8 mouse cellular contexts compared by ENCODE assay signal in the genomic region with DNA sequence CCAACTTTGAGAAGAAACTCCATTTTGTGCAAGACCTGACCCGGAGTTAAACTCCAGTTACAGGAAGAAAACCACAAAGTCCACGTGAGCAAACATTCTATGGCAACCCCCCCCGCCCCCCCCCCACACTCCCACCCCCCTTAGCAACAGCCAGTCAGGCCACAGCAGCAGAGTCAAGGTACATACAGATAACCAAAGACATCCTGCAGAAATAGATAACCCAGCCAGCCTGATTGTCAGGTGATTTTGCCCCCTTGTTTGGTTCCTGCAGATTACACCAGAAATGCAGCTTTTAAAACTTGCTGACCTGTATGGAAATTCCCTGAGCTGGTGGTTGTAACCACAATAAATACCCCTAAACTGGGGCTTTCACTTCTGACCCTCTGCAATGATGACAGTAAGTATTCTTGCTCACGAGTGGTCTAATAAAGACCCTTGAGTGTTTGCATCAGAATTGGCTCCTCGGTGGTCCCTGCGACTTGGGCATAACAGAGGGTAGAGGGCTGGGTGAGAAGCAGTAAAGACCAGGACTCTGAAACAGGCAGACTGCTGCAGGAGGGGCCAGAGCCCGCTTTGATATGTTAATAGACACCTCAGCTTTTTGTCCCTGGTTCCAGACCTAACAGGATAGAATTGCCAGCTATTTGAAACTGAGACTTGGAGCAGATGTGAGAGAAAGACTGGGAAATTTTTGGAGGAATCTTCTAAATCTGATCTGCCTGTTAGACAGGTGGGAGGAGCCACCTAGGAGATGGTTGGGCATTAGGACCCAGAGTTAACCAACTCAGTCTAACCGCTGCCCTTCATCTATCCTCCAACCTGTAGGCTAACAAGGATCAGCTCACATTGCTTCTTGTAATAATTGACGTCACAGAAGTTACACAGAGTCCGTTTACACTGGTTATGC. TPM values are rescaled to one million over a fixed set of nuclear protein-coding genes. Genes with fewer than 3 reads are reported as not detected.
DNase-seq lines count a peak whose midpoint lies in the region; ATAC-seq and TF ChIP-seq lines count a peak whose summit lies in the region.

No protein-coding gene starts in this region.

- H3K4me1 ChIP-seq in forebrain, embryonic 12.5 days = peaks cover 20% of the 10 kb centered on the region
- 0 out of 2 replicates have a peak, but pooled peaks cover 3% of the 10 kb centered on the region for H3K4me1 ChIP-seq in intestine, embryonic 15.5 days (replicated peaks)
- H3K4me1 ChIP-seq in lung, embryonic 15.5 days = no peaks in the 10 kb centered on the region
- peaks cover 5% of the 10 kb centered on the region; the same call in 1 of the 2 replicates for H3K4me1 ChIP-seq in small intestine, adult 2 months (ENCODE audit: control insufficient read depth, insufficient read depth, insufficient read length, low read length)

- H3K36me3 ChIP-seq in forebrain, embryonic 12.5 days (replicated peaks) = no peaks in the 10 kb centered on the region
- H3K36me3 ChIP-seq in intestine, embryonic 15.5 days = no peaks in the 10 kb centered on the region
- H3K36me3 ChIP-seq in lung, embryonic 15.5 days = no peaks in the 10 kb centered on the region
- no peaks in the 10 kb centered on the region for H3K36me3 ChIP-seq in small intestine, adult 2 months (ENCODE audit: control insufficient read depth, insufficient read depth, low read length)

- H3K4me2 ChIP-seq in forebrain, embryonic 12.5 days = peak overlapping the region; percentile 45
- H3K4me2 ChIP-seq in intestine, embryonic 15.5 days (replicated peaks) = peak overlapping the region; percentile 51
- peak overlapping the region; percentile 44 for H3K4me2 ChIP-seq in lung, embryonic 15.5 days

- TF ChIP-seq POLR2A in small intestine, adult 2 months (IDR thresholded peaks at IDR 0.05; ENCODE audit: low read depth, low read length) = no peak

- no peaks in the 10 kb centered on the region for H3K9me3 ChIP-seq in forebrain, embryonic 12.5 days
- no peaks in the 10 kb centered on the region for H3K9me3 ChIP-seq in intestine, embryonic 15.5 days
- no peaks in the 10 kb centered on the region for H3K9me3 ChIP-seq in lung, embryonic 15.5 days

- 0 out of 2 replicates have a peak, but pooled peaks have one; percentile 45 for ATAC-seq in cerebellum, adult (ENCODE audit: insufficient number of reproducible peaks, low FRiP score, low TSS enrichment)
- ATAC-seq in forebrain, embryonic 12.5 days (ENCODE audit: low FRiP score) = peak; percentile 75
- peak; percentile 94 for ATAC-seq in intestine, embryonic 15.5 days
- 0 out of 2 replicates have a peak, but pooled peaks have one; percentile 84 for ATAC-seq in lung, embryonic 15.5 days (ENCODE audit: borderline replicate concordance, extremely low read depth, low FRiP score, low TSS enrichment)

- no peak for DNase-seq in cerebellum, adult 11 months
- DNase-seq in T-cell, adult 2 months (ENCODE audit: low spot score) = peak; percentile 73
- DNase-seq in right cerebral cortex, postnatal 36 days (ENCODE audit: low spot score in 2 of 2) = no peak

- H3K9ac ChIP-seq in forebrain, embryonic 12.5 days = no peak overlapping the region
- no peak overlapping the region for H3K9ac ChIP-seq in intestine, embryonic 15.5 days
- H3K9ac ChIP-seq in lung, embryonic 15.5 days = no peak overlapping the region

- no peaks in the 10 kb centered on the region for H3K27me3 ChIP-seq in forebrain, embryonic 12.5 days
- H3K27me3 ChIP-seq in intestine, embryonic 15.5 days (replicated peaks) = no peaks in the 10 kb centered on the region
- H3K27me3 ChIP-seq in lung, embryonic 15.5 days = no peaks in the 10 kb centered on the region
- no peaks in the 10 kb centered on the region for H3K27me3 ChIP-seq in small intestine, adult 2 months (ENCODE audit: control insufficient read depth, insufficient read depth, low read length)

- peak overlapping the region; percentile 15; the same call in 1 of the 2 replicates for H3K4me3 ChIP-seq in forebrain, embryonic 12.5 days (replicated peaks)
- H3K4me3 ChIP-seq in intestine, embryonic 15.5 days (replicated peaks) = no peak overlapping the region
- H3K4me3 ChIP-seq in lung, embryonic 15.5 days = no peak overlapping the region
- H3K4me3 ChIP-seq in small intestine, adult 2 months (ENCODE audit: low read depth, low read length) = no peak overlapping the region

- TF ChIP-seq CTCF in small intestine, adult 2 months (IDR thresholded peaks at IDR 0.05; ENCODE audit: extremely low read depth, insufficient read length, insufficient replicate concordance, low read depth, low read length) = no peak

- 1% methylated on average over 10 of the region's 10 CpGs for WGBS in forebrain, embryonic 12.5 days
- whole genome bisulfite sequencing in intestine, embryonic 15.5 days = 13% methylated on average over 10 of the region's 10 CpGs
- WGBS in lung, embryonic 15.5 days = 16% methylated on average over 10 of the region's 10 CpGs
- WGBS in small intestine, adult 2 months = 11% methylated on average over 10 of the region's 10 CpGs

- peak overlapping the region; percentile 53 for H3K27ac ChIP-seq in forebrain, embryonic 12.5 days
- peak overlapping the region; percentile 63 for H3K27ac ChIP-seq in intestine, embryonic 15.5 days
- H3K27ac ChIP-seq in lung, embryonic 15.5 days = no peak overlapping the region
- H3K27ac ChIP-seq in small intestine, adult 2 months (ENCODE audit: insufficient read depth, low read depth, low read length) = peak overlapping the region; percentile 87

RNA-seq across cellular contexts. Expression of a gene that starts 5.1 kb away (rescaled TPM):
- polyA plus RNA-seq in forebrain, embryonic 12.5 days (2016; fragmentation: Nextera tagmentation; extraction: Ambion mirVana) = 0.65 and 0.95 TPM in 2 replicates
- polyA plus RNA-seq in intestine, embryonic 15.5 days (2015; fragmentation: Nextera tagmentation; extraction: Ambion mirVana) = not detected in 2 replicates
- polyA plus RNA-seq in lung, embryonic 15.5 days (2015; fragmentation: Nextera tagmentation; extraction: Ambion mirVana) = 0.11 TPM in 1 of 2 replicates, not detected in the other
- polyA plus RNA-seq in small intestine, adult 2 months (2012; rRNA removed) = 0.09 TPM in 1 of 2 replicates, not detected in the other

RNA-seq across cellular contexts. Expression of a gene that starts 14.9 kb away (rescaled TPM):
- polyA plus RNA-seq in forebrain, embryonic 12.5 days (2016; fragmentation: Nextera tagmentation; extraction: Ambion mirVana) = 0.17 TPM in 1 of 2 replicates, not detected in the other
- 0.18 and 0.24 TPM in 2 replicates for polyA plus RNA-seq in intestine, embryonic 15.5 days (2015; fragmentation: Nextera tagmentation; extraction: Ambion mirVana)
- 0.09 TPM in 1 of 2 replicates, not detected in the other for polyA plus RNA-seq in lung, embryonic 15.5 days (2015; fragmentation: Nextera tagmentation; extraction: Ambion mirVana)
- 0.16 TPM in 1 of 2 replicates, not detected in the other for polyA plus RNA-seq in small intestine, adult 2 months (2012; rRNA removed)

RNA-seq across cellular contexts. Expression of a gene that starts 21.0 kb away (rescaled TPM):
- not detected in 2 replicates for polyA plus RNA-seq in forebrain, embryonic 12.5 days (2016; fragmentation: Nextera tagmentation; extraction: Ambion mirVana)
- polyA plus RNA-seq in intestine, embryonic 15.5 days (2015; fragmentation: Nextera tagmentation; extraction: Ambion mirVana) = not detected in 2 replicates
- polyA plus RNA-seq in lung, embryonic 15.5 days (2015; fragmentation: Nextera tagmentation; extraction: Ambion mirVana) = not detected in 2 replicates
- polyA plus RNA-seq in small intestine, adult 2 months (2012; rRNA removed) = 0.27 and 0.42 TPM in 2 replicates

RNA-seq across cellular contexts. Expression of a gene that starts 26.6 kb away (rescaled TPM):
- 0.60 TPM in 1 of 2 replicates, not detected in the other for polyA plus RNA-seq in forebrain, embryonic 12.5 days (2016; fragmentation: Nextera tagmentation; extraction: Ambion mirVana)
- polyA plus RNA-seq in intestine, embryonic 15.5 days (2015; fragmentation: Nextera tagmentation; extraction: Ambion mirVana) = 0.24 TPM in 1 of 2 replicates, not detected in the other
- not detected in 2 replicates for polyA plus RNA-seq in lung, embryonic 15.5 days (2015; fragmentation: Nextera tagmentation; extraction: Ambion mirVana)
- 1.3 TPM in 1 of 2 replicates, not detected in the other for polyA plus RNA-seq in small intestine, adult 2 months (2012; rRNA removed)

RNA-seq across cellular contexts. Expression of a gene that starts 32.6 kb away (rescaled TPM):
- polyA plus RNA-seq in forebrain, embryonic 12.5 days (2016; fragmentation: Nextera tagmentation; extraction: Ambion mirVana) = not detected in 2 replicates
- not detected in 2 replicates for polyA plus RNA-seq in intestine, embryonic 15.5 days (2015; fragmentation: Nextera tagmentation; extraction: Ambion mirVana)
- polyA plus RNA-seq in lung, embryonic 15.5 days (2015; fragmentation: Nextera tagmentation; extraction: Ambion mirVana) = not detected in 2 replicates
- 0.13 TPM in 1 of 2 replicates, not detected in the other for polyA plus RNA-seq in small intestine, adult 2 months (2012; rRNA removed)
